Mouse (Mus musculus) cerebellum, postnatal 36 days (tissue): Measurements from ENCODE around the gene Tmem234.

Experiments
- DNase-seq, 2 experiments: peaks; one replicate each; pipeline ENCODE4 v3.0.0; 2021 to 2022; ENCODE audit warnings: mixed read lengths in 2 of 2

Gene Tmem234

DNA sequence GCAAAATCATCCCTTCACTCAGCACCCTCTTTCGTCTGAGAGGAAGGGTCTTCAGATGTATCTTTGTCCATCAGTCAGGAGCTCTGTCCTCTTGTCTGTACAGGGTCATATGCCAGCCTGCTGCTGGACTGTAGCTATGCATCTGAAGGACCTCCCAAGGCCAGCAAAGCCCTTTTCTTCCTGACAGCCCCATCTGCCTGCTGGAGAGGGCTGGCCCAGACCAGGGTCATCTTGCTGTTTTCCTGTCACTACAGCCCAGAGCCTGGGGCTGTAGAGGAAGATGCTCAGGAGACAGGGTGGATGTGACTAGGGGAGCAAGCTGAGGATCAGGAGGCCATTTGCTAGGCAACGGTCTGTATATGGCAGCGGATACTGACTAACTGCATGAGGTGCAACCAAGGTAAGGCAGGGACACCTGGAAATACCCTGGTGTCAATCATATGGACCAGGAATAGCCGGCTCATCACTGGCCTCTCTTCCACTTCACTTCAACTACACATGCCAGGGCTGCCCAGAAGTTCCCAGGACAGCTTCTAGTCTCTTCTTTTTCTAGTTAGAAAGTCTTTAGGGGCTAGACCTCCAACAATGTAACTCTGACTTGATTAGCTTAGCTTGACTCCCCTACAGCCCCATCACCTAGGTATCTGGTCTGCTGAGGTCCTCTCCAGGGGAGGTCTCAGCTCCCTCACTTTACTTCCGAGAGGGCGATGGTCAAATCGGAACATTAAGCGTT lies 22.5 kb downstream of the Tmem234 start:
- peak; percentile 35 to 52 for DNase-seq

DNA sequence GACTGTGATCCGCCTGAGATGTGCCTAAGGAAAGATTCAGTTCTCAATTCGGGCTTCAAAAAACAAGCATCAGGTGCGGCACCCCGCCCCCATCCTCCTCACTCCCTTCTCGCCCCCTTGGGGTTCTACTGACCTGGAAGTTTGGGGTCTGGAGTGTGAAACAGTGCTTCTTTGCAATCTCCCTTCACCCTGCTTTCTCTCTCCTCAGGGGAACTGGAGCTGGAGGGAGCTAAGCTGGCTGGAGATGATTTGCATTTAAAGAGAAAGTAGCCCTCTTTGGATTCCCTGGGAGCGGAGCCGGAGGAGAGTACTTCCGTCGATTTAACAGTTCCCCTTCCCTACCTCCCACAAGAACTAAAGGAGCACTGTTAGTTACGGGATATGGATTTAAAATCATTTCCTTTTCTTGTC lies 23.2 kb downstream of the Tmem234 start, which contains the start of gene Ccdc28b:
Gene Ccdc28b, minus strand, starts transcription at position 267 of the 411 bp plus-strand sequence.
- DNase-seq = peak; percentile 42 to 62

DNA sequence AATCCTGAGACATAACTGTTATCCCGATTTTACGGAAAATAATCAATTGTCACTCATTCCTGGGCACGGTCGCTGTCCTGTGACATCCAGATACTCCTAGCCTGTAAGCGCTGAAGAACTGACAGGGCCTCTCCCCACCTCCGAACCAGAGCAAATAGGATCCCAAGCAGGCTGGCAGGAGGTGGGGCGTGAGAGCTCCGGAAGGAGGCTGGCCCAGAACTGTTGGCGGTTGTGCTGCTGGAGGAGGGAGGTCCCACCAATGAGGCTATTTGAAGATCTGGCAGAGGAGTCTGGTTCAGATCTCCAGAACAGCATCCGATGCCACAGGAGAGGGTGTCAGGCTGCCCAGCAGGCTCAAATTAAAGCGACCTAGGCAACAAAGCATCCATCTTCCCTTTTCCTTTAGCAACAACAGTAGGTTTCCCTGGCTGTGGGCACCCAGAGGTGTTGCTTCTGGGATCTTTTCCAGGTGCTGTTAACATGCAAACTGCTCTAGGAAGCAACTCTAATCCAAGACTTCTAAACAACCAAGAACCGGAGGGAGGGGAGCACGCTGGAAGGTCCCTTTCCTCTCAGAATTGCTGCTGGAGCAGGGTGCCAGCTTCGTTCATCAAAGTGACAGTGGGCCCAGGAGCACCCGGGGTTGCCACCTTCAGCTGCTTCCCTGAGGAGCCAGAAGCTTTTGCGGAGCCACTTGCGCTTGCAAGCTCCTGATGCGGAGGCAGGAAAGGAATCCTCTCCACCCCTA lies 24.0 kb downstream of the Tmem234 start:
- DNase-seq = peak; percentile 87 to 89

DNA sequence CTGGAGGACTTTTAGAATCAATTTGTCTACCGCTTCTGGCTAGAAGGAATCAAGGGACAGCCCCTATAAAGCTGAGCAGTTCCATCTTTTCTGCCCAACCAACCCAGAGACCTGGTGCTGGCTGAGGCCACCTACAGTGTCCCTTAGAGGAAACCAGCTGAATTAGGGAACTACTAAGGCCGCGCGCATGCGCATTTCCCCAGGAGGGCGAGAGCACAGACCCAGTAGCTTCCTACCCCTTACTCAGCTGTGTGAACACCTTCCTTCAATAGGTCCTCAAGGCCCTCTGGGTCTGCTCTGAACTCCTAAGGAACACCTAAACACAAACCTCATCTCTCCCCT lies 24.5 kb downstream of the Tmem234 start:
- DNase-seq = peak; percentile 69 to 70

DNA sequence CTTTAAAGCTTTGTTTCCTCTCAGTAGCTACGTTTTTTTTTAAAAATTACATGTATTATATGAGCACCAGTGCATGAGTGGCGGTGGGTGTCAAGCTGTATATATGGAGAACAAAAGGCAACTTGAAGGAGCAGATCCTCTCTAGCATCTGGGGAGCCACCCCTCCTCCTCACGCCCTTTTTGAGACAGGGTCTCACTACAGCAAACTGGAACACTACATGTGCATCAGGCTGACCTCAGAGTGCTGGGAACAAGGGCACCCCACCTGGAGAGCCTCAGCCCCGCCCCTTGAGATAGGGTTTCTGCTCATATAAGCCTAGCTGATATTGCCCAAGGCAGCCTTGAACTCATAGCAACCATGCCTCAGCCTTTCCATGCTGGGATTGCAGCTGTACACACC lies 25.0 kb downstream of the Tmem234 start:
- no peak for DNase-seq

DNA sequence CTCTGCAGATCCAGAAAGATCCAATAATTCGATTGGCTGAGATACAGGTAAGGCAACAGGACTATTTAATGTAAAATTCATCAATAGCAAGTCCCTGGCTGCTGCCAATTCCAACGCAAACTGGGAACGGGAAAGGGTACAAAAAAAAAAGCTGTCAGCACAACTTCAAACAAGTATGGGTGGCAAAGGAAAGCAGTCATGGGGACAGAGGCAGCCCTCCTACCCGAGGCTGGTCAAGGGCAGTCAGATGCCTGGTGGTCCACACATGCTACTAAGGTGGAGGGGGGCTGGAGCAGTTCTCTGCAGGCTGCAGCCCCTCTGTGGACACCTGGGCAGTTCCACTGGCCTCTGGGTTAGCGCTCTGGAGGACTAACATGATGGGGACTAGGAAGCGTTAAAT lies 25.6 kb downstream of the Tmem234 start:
- no peak for DNase-seq

DNA sequence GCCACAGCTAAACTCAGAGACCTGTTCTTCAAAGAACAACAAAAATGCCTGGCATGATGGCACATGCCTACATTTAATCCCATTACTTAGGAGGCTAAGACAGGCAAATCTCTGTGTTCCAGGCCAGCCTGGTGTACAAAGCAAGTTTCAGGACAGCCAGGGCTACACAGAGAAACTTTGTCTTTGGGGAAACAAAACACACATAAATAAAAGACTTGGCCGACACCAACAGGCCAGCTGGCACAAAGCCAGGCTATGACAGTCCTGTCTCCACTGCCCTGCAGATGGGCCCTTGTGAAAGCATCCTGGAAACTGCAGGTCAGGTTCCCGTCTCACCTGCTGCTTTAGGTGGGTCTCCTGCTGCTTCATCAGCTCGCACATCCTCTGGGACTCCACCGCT lies 30.5 kb downstream of the Tmem234 start:
- peak; percentile 49 to 53 for DNase-seq

DNA sequence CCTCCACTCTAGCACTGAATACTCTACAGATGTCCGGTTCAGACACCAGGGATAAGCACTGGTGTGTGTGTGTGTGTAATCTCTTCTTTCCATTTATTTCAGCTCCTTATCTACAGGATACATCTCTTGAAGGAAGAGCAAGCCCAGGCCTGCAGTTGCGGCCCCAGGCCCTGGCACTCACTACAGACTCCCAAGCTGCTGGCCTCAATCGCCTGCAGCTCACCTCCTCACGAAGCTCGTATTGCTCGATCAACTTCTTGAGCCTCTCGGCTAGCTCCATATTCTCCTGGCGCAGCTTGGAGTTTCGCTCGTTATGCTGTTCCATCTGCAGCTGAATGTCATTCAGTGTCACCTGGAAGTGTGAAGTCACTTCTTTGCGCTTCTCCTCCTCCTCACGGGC lies 31.4 kb downstream of the Tmem234 start:
- DNase-seq = no peak

DNA sequence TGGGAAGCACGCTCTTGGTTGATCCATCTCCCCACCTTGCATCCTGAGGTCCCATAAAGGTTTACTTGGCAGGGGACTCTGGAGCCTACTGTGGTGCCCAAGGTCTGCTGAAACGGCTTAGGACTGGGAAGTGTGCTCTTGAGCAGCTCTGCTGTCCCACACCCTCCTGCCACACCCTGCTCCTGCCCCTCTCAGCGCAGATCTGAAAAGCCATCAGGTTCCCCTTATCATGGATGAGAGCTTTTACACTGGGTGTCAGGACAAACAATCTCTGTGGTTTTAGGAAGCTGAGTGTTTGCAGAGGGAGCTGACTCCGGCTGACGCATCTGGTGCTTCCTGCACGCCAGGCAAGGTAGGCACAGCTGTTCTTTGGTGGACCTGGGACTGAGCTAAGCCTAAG lies 33.4 kb downstream of the Tmem234 start:
- DNase-seq = no peak

DNA sequence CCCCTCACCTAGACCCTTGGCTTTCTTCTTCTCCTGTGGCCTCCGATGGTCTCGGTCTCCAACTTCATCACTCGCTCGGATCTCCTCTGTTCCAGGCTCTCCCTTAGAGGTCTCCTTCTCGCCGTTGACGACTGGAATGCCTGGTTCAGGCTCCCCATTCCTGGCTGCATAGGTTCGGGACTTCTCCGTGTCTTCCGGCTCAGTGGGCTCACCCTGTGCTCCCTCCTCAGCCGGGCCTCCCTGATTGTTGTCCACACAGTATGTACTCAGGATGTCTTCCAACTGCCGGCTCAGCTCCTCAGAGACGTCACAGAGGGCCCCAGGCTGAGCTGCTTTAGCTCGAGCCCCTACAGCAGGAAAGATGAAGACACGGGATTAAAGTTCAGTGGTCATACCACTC lies 38.8 kb downstream of the Tmem234 start:
- DNase-seq = no peak

DNA sequence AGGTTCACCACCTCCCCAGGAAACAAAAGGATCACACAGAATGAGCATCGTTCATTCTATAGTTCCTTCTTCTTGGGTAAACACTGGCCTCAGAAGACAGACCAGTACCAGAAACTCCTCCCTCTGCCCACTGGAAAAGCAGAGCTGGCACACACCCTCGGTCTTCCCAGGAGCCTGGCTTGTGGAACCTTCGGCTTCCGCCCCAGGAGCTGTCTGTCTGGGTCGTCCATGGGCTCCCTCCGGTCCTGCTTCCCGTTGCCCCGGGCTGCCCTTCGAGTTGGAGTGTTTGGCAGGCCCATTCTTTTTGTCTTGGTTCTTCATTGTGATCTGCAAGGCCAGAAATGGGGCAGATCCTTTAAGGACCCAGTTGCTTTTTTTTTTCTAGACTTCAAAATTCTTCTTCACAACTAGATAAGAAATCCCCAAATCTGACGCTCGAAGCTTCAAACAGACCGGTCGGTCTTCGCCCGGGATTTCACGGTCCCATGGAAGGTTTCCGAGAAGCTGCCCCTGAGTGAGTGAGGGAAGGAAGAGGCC lies 39.7 kb downstream of the Tmem234 start:
- DNase-seq = peak; percentile 59 to 61

DNA sequence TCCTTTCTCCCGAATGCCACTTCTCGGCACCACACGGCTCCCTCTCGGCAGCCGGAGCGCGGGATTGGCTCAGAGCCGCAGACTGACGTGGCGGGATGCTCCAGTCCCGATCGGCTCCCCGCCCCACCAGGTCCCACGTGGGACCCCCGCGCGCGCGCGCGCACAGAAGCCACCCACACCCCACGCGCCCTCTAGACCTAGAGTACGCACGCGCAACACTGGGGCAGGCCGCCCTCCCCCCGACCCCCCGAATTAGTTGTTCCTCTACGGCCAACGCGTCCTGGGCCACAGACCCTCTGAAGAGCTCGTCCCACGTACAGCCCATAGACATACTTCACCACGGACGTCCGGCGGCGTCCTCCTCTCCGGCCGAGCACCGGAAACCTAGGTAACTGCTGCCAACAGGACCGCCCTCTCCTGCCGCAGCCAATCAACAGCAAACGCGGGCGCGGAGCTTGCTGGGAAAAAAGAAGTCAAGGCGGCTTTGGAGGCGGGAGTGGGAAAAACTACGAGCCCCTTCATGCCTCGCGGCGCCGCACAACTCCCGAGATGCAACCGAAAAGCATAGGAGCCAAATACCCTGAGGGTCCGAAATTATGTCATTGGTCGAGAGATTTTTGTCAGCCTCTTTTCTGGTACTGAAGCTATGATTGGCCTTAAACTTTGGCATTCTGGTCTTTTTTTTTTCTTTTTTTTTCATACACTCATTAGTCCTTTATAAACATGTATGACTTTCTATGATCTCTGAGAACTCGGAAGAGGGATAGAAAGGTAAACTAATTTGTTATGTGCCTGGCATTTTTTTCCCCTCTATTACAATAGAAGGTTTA lies 40.4 kb downstream of the Tmem234 start, which contains the start of gene Txlna:
Gene Txlna, minus strand, starts transcription at position 428 of the 830 bp plus-strand sequence.
- peak; percentile 98 for DNase-seq

DNA sequence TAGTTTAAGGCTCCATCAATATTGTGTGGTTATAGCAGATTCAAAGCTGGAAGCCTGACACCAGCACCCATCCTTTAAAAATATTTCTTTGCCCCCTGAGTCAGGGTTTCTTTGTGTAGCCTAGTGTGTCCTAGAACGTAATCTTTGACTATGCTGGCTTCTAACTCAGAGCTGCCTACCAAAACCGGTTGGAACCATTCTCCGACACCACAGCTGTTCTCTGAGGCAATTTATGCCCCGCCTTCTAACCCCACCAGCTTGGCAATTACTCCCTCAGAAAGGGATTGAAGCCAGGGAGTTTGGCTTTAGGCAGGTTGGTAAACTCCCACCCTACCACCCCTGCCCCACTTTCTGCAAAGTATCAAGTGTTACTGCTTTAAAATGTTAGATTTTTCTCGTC lies 41.3 kb downstream of the Tmem234 start:
- DNase-seq = no peak

DNA sequence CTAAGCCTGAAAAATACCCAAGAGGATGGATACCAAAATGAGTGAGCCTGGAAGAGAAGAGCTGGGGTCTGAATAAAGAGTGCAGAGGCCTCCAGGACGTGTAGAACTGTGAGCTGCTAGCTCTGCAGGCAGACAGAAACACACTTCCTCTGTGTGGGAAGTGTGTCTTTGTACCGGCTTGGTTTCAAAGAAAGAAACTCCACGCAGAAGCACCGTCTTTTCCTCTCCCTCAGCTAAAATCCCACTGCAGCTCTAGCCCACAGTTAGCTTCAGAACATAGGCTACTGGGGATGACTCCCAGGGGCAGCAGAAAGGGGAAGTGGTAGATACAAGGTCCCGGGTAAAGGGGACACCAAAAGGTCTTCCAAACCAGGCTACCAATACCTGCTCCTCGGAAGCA lies 44.7 kb downstream of the Tmem234 start:
- DNase-seq = no peak

DNA sequence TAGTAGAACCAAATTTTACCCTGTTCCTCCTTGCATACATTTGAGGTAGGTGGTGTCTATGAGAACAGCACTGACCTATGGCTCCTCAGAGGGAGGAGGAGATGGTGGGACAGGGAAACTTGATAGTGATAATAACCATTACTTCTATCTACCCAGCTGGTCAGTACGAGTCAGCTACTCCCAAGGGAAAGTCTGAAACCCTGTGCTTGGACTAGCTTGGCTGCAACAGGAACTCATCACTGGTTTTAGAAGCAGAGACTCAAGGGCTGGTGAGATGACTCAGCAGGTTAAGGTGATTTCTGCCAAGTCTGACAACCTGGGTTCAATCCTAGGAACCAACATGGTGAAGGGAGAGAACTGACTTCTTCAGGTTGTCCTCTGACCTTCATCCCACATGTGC lies 48.2 kb downstream of the Tmem234 start:
- no peak for DNase-seq

DNA sequence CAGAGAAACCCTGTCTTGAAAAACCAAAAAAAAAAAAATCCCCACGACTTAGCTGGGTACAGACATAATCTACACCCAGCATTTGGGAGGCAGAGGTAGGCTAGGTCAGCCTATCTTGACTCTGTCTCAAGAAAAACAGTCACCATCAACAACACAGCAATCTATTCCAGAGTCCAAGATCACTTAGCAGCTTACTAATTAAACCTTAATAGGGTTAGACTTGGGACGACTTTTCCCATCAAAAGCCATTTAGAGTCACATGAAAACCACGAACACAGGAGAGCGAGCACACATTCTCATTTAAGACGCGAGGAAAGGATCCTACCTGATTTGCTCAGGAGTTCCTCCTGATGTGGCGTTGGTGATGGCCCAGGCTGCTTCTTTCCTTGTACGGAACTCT lies 49.9 kb downstream of the Tmem234 start:
- no peak for DNase-seq

DNA sequence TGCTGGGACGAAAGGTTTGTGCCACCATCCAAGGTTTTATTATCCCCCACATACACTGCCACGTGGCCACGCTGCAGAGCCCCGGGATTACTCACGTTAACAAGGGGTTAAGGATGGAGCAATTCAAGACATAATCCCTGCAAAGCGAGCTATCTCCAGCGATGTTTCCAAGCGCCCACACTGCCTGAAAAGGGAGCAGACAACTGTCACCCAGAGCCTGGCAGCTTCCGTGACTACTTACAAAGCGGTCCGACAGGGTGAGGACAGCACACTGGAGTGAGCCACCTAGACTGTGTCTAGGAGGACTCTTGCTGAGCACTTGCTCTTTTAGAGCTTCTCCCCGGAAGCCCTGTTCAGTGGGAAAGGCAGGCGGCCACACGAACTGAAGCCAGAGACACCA lies 54.3 kb downstream of the Tmem234 start:
- no peak for DNase-seq

DNA sequence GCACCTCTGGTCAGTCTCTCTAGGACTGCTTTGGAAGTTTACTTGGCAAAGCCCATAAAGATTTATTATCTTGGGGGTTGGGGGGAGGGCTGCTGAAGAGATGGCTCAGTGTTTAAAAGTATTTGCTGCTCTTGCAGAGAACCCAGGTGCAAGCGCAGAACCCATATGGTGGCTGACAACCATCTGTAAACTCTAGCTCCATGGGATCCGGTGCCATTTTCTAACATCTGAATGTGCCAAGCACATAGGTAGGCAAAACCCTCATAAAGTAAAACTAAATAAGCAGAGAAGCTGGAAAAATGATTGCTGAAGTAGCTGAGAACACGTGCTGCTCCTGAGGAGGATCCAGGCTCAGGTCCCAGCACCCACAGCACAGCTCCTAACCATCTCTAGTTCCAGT lies 61.1 kb downstream of the Tmem234 start:
- no peak for DNase-seq

DNA sequence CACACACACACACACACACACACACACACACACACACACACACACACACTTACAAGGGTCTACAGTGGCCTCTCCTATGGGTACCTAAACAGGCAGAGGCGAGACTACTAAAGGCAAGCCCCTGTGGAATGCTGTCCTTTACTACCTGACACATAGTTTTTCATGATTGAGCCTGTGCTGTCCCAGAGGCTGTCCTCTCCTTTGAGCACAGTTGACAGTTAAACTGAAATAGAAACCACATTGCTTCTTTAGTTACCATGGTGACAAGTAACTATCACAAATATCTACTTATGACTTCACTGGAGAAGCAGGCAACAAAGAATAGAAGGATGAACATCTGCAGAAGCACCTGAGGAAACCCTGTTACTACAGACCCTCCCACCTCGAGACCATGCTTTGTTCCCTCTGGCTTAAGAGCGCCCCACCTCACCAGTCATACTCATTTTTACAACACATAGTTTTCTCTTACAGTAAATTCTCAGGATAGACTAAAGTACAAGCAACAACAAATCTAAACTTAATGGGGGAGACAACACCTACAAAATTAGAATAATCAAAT lies 61.9 kb downstream of the Tmem234 start:
- no peak for DNase-seq

DNA sequence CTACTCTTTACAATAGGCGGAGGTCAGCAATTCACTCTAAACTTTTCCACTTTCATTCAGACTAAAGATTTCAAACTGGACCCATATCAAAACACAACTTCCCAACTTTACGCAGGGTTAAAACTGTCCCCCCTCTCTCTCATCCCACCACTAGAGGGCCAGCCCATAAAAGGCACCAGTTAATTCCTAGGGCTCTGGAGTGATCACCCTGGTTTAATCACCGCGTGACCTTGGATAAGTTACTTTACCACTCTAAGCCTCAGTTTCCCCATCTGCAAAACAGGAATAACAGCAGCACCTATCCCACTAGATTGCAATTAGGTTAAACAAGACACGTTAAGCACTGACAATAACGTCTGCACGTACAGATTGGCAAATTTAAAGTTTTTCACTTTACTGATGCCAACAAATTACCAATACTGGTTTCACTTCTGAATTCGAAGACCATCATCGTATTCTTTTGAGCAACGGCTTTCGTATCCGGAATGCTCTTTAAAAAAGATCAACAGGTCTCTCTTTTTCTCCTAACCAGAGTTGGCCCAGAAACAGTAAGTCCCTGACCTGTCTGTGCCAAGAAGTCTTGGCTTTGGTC lies 71.1 kb downstream of the Tmem234 start:
- DNase-seq = peak; percentile 41 to 45

DNA sequence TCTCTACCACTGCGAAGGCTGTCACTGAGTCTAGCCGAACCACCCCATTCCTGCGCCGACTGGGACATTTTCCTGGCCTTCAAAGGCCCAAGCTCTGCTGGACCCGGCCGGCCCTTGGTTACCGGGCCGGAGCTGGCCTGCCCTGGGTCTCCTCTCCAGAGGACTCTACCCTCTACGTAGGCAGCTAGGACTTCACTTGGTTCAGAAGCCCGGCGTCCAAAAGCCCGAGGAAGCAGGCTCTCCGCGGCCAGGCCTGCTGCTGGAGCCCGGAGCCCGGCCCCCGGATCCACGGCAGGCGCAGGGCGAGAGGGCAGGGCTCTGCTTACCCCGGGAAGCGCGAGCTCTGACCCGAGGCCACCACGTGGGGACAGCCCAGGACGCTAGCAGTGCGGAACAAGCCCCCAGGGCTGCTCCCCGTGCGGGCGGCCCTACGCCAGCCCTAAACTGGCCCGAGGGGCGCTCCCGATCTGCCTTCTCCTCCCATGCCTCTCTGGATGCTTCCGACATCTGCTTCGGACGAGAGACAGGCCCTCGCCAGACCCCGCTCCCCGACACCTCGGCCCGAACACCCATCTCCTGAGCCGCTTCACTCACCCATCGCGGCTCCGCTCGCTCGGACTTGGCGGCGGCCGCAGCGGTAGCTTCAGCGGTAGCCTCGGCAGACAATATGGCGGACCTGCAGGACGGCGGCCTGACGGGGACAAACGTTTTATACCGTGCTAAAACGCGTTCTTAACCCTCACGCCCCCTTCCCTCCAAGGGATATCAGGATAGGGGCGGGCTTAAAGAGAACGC lies 71.8 kb downstream of the Tmem234 start, which contains the start of gene Kpna6:
Gene Kpna6, minus strand, starts transcription at position 685 of the 795 bp plus-strand sequence.
- DNase-seq = peak; percentile 95 to 98
